Mouse (Mus musculus) heart, embryonic 11.5 days (tissue): ENCODE results near the gene Ect2l. TPM values are rescaled to one million over a fixed set of nuclear protein-coding genes. Genes with fewer than 3 reads are reported as not detected.
"Not testable (repeated sequence)": the region's sequence is repeated elsewhere in the genome, so short reads cannot be mapped to it uniquely, and the experiment has no call there.

ENCODE experiments used
- ATAC-seq: fragments of 200-750 bp; cut with Nextera tagmentation; replicated peaks from 2 replicates; pipeline ENCODE4 v1.8.0; 2017; ENCODE audit warnings: moderate library complexity; ENCODE audit not compliant: insufficient number of reproducible peaks, low FRiP score, low TSS enrichment
- H3K27ac ChIP-seq: fragments of 300-500 bp; sonication (generic); 2 replicates; pipeline ENCODE4 v1.5.1; 2014; ENCODE audit warnings: mild to moderate bottlenecking, low read depth, low read length
- H3K27me3 ChIP-seq: fragments of 300-500 bp; sonication (generic); 2 replicates; pipeline ENCODE4 v1.6.1; 2014; ENCODE audit warnings: mild to moderate bottlenecking, low read length, mixed read lengths; ENCODE audit not compliant: control insufficient read depth, insufficient read depth
- H3K36me3 ChIP-seq: fragments of 300-500 bp; sonication (generic); 2 replicates; pipeline ENCODE4 v1.6.1; 2014; ENCODE audit warnings: mild to moderate bottlenecking, low read length, moderate library complexity, mixed read lengths; ENCODE audit not compliant: control insufficient read depth, insufficient read depth
- H3K4me1 ChIP-seq: fragments of 300-500 bp; sonication (generic); 2 replicates; pipeline ENCODE4 v1.6.1; 2014; ENCODE audit warnings: low read length; ENCODE audit not compliant: control insufficient read depth, insufficient read depth
- H3K4me2 ChIP-seq: fragments of 300-500 bp; sonication (generic); 2 replicates; pipeline ENCODE4 v1.6.1; 2014; ENCODE audit warnings: mild to moderate bottlenecking, moderate library complexity
- H3K4me3 ChIP-seq: fragments of 300-500 bp; sonication (generic); 2 replicates; pipeline ENCODE4 v1.5.1; 2014; ENCODE audit warnings: low read depth, low read length
- H3K9ac ChIP-seq: fragments of 300-500 bp; sonication (generic); 2 replicates; pipeline ENCODE4 v1.6.1; 2014; ENCODE audit warnings: mild to moderate bottlenecking, low read depth, low read length, moderate library complexity
- H3K9me3 ChIP-seq: fragments of 300-500 bp; sonication (generic); replicated peaks from 2 replicates; pipeline ENCODE4 v1.6.1; 2016; ENCODE audit warnings: low read length; ENCODE audit not compliant: control insufficient read depth
- WGBS: fragments of 180-500 bp; shearing (Covaris S2); extraction: QIAGEN DNeasy Blood & Tissue Kit; methylation state at CpG from one replicate; pipeline ENCODE4 v1.1.7; 2014; ENCODE audit not compliant: insufficient replicate concordance; 5-methylcytosine and 5-hydroxymethylcytosine counted together
- polyA plus RNA-seq: library from polyadenylated mRNA; unstranded; fragments of >200 nt; fragmentation: Nextera tagmentation; extraction: Ambion mirVana; gene quantifications from 2 replicates; pipeline ENCODE4 v1.2.1, GENCODE M21; 2014

Gene Ect2l
- polyA plus RNA-seq, 1 experiment from 2014 or later, result 0.44 TPM

DNA sequence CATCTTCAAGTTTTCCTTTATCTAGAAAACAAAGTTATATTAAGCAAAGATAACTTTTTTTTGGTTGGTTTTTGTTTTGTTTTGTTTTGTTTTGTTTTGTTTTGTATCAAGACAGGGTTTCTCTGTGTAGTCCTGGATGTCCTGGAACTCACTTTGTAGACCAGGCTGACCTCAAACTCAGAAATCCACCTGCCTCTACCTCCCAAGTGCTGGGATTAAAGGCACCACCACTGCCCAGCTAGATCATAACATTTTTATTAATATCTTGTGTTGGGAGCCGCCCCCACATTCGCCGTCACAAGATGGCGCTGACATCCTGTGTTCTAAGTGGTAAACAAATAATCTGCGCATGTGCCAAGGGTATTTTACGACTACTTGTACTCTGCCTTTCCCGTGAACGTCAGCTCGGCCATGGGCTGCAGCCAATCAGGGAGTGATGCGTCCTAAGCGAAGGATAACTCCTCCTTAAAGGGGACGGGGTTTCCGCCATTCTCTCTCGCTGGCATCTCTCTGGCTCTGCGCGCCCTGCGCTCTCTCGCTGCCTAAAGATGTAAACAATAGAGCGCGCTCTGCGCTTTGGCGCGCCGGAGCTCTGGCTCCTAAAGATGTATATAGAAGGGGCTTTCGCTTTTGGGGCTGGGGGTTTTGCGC, 71.7 kb downstream of the Ect2l start:
- not testable (repeated sequence) for H3K9me3 ChIP-seq, H3K36me3 ChIP-seq, H3K9ac ChIP-seq, H3K4me1 ChIP-seq, ATAC-seq, H3K27me3 ChIP-seq, H3K27ac ChIP-seq, H3K4me2 ChIP-seq, H3K4me3 ChIP-seq
- 71% methylated on average over 13 of the region's 26 CpGs for WGBS

DNA sequence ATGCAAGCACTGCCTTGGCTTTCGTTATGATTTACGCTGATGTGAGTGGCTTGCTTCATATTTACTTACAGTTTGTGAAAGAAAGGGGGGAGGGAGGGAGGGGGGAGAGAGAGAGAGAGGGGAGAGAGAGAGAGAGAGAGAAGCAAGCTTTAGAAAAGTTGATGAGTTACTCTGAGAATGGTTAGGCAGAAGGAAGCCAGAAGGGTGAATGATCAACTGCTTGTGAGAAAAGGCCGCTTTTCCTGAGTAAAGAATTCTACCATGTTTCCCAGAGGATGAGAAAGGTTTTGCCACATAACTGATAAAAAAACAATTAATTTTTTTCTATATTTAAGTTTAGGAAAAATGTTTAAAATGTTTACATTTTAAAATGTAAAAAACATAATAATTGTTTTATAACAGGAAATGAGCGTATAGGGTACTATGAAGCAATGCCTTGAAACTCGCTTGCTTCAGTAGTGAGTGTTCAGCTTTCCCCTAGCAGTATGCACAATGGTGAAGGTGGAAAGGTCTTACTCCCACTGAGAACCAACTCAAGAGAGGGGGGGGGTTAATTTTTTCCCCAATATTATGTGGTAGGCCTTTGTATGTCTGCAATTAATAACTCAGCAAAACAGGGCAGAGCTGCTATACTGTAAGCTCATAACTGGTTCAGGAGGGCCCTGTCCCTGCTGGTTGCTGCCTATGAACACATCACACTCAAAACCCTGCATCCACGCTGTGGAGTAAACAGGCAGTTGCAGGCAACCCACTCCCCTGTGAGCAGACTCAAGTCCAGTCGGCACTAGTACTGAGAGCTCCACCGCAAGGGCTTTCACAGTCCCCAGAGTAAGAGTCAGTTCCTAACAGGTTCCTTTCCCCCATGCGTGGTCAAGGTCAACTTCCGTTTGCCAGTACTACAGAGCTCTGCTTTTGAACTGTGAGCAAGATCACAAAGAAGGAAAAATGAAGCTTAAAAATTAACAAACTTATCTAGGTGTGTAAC, 78.7 kb downstream of the Ect2l start:
- Histone ChIP-seq H3K9ac (no peak overlapping the region), H3K4me1 (no peaks in the 10 kb centered on the region), H3K27ac (no peak overlapping the region), H3K4me3 (no peak overlapping the region), H3K36me3 (no peaks in the 10 kb centered on the region), H3K4me2 (no peak overlapping the region), H3K9me3 (no peaks in the 10 kb centered on the region), H3K27me3 (no peaks in the 10 kb centered on the region)
- 89% methylated on average over 10 of the region's 10 CpGs for WGBS
- ATAC-seq, result no peak

DNA sequence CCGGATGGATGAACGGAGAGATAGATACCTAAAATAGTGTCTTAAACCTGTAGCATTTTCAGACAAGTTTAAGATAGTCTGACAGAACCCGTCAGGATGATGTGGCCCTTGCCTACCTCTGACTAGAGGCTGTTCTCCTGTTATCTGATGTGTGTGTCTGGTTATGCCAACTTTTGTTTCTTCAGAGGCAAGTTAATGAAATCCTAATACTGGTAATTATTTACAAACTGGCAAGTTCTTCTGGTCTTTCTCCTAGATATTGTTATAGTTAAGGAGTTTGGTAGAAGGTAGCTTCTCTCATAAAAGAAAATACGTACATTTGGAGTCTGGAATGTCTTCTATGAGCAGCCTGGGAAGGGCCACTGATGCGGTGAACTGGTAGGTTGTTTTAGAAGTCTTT, 80.4 kb downstream of the Ect2l start:
- Histone ChIP-seq H3K9ac (no peak overlapping the region), H3K4me1 (no peaks in the 10 kb centered on the region), H3K36me3 (no peaks in the 10 kb centered on the region), H3K27ac (no peak overlapping the region), H3K4me3 (no peak overlapping the region), H3K4me2 (no peak overlapping the region), H3K27me3 (no peaks in the 10 kb centered on the region), H3K9me3 (no peaks in the 10 kb centered on the region)
- ATAC-seq, result no peak
- whole genome bisulfite sequencing, result 91% methylated on average over 5 of the region's 5 CpGs

DNA sequence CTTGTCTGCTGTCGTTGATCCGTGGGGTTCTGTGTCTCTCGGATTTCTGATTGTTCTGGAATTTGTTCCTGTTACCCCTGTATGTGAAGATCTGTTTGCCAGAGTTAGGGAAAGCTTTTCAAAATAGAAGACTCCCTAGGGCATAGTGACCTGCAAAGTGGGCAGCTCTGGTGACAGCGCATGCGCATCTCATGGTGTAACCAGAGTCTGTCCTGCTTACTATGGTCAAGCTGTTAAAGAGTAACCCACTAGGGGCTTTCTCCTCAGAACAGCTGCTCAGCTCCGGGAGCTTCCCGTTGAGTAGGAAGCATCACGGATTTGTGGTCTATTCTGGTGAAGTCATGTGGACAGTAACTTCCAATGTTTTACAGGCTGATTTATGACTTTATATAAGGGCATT, 92.4 kb downstream of the Ect2l start:
- no peak overlapping the region for H3K9ac ChIP-seq
- no peak for ATAC-seq
- H3K27ac ChIP-seq, result no peak overlapping the region
- WGBS, result 89% methylated on average over 8 of the region's 8 CpGs
- H3K9me3 ChIP-seq, result no peaks in the 10 kb centered on the region
- no peak overlapping the region for H3K4me2 ChIP-seq
- no peaks in the 10 kb centered on the region for H3K27me3 ChIP-seq
- H3K4me1 ChIP-seq, result no peaks in the 10 kb centered on the region
- H3K36me3 ChIP-seq, result peaks cover 25% of the 10 kb centered on the region
- H3K4me3 ChIP-seq, result no peak overlapping the region

DNA sequence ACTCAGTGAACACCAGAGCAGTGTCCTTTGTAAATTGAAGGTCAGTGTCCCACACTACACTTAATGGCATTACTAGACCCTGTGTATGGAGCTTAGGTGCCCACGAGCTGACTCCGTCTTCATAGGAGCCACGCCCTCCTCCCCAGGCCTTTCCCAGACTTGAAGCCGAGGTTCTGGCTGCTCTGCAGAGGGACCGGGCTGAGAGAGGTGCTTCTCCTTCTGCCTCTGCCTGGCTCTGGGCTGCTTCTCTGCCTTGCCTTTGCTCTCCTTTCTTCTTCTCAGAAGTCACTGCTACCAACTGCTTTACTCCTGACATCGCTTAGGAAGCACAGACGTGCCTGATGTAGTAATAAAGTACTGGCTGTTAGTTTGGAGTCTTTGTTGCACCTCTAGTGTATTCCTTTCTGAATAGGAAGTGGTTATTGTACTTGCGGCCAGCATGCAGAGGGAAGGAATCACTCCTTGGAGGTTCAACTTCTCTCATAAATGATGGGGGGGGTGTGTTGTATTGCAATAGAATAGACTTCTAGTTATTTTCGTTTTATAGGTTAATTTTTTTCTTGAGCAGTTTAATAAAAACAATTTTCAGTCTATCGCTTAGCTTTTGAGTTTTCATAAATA, 97.1 kb downstream of the Ect2l start:
- H3K4me1 ChIP-seq, result no peaks in the 10 kb centered on the region
- H3K4me3 ChIP-seq, result no peak overlapping the region
- 84% methylated on average over 10 of the region's 10 CpGs for WGBS
- no peaks in the 10 kb centered on the region for H3K9me3 ChIP-seq
- H3K27ac ChIP-seq, result no peak overlapping the region
- H3K27me3 ChIP-seq, result no peaks in the 10 kb centered on the region
- no peak overlapping the region for H3K4me2 ChIP-seq
- 0 out of 2 replicates have a peak, but pooled peaks cover under 1% of the 10 kb centered on the region for H3K36me3 ChIP-seq
- ATAC-seq, result no peak
- H3K9ac ChIP-seq, result no peak overlapping the region

DNA sequence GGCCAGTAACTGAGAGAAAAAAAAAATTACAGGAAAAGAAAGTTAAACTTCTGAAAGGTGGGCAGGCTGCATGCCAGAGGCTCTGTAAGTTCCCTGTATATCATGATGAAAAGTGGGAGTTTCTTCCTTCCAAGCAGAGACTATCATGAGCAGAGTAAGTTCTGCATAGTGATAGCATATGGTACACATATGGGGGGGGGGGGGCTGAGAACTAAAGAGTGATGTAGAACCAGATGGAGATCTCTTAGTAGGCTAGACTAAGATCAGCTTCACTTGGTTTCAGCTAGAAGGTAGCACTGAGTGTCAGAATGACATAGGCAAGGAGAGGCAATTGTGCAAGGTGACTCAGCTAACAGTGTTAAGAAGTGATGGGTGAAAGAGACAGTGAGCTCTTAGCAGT, 99.8 kb downstream of the Ect2l start:
- H3K9me3 ChIP-seq, result no peaks in the 10 kb centered on the region
- H3K4me2 ChIP-seq, result no peak overlapping the region
- H3K4me1 ChIP-seq, result no peaks in the 10 kb centered on the region
- no peak for ATAC-seq
- no peaks in the 10 kb centered on the region for H3K27me3 ChIP-seq
- H3K27ac ChIP-seq, result no peak overlapping the region
- no peak overlapping the region for H3K4me3 ChIP-seq
- H3K36me3 ChIP-seq, result no peaks in the 10 kb centered on the region
- no peak overlapping the region for H3K9ac ChIP-seq

DNA sequence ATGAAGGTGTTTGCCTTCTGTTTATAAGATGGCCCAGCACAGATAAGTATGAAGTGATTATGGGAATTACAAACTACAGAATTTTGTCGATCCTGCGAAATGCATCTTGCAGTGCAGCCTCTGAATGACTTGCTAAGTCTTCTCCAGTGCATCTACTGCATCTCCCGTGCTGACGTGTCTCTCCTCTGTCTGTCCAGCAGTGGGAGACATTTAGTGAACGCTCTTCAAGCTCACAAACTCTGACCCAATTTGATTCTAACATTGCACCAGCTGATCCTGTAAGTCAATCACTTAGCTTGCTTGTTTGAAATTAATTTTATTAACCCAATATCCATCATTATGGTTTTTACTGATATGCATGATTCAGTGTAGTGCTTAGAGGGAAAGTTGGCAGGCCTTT, 103.2 kb downstream of the Ect2l start:
- H3K4me2 ChIP-seq, result no peak overlapping the region
- H3K27me3 ChIP-seq, result no peaks in the 10 kb centered on the region
- no peak overlapping the region for H3K27ac ChIP-seq
- peaks cover 7% of the 10 kb centered on the region for H3K36me3 ChIP-seq
- H3K9me3 ChIP-seq, result no peaks in the 10 kb centered on the region
- ATAC-seq, result no peak
- 75% methylated on average over 5 of the region's 5 CpGs for WGBS
- H3K4me1 ChIP-seq, result no peaks in the 10 kb centered on the region
- no peak overlapping the region for H3K9ac ChIP-seq
- no peak overlapping the region for H3K4me3 ChIP-seq

DNA sequence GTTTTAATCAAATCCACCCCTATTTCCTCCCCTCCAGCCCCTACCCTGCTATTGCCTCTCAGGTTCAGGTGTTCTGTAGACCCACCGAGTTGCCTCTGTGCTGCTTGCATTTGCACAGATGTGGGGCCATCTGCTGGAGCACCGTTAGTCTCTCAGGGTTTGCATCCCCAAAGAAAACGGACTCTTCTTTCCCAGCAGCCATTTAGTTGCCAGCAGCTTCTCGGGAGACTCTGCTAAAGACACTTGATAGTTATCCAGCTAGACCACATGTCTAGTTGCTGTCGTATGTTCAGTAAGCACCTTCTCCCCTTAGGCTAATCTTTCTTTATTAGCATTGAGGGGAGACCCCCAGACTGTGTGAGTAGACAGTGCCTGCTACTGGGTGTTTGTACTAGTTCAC, 108.5 kb downstream of the Ect2l start:
- no peak for ATAC-seq
- WGBS, result 73% methylated on average over 5 of the region's 5 CpGs
- H3K27ac ChIP-seq, result no peak overlapping the region
- no peak overlapping the region for H3K4me3 ChIP-seq
- H3K27me3 ChIP-seq, result no peaks in the 10 kb centered on the region
- H3K4me2 ChIP-seq, result no peak overlapping the region
- no peak overlapping the region for H3K9ac ChIP-seq
- H3K4me1 ChIP-seq, result no peaks in the 10 kb centered on the region
- no peaks in the 10 kb centered on the region for H3K9me3 ChIP-seq
- peaks cover 8% of the 10 kb centered on the region for H3K36me3 ChIP-seq
